Mouse (Mus musculus) lung, adult 2 months (tissue): ENCODE measurements at regions not wholly inside any gene's neighbourhood (a gene's known extent, or its start where the extent isn't known, plus 50 kb on each side); places are given as distances from the start of the nearest gene placed in this dataset.

Experiments used
- CTCF ChIP-seq: fragments of 200-500 bp; IDR thresholded peaks from 2 replicates; pipeline ENCODE4 v1.5.1; 2011; ENCODE audit warnings: mild to moderate bottlenecking, low read length, control low read depth; ENCODE audit not compliant: insufficient read depth
- POLR2A ChIP-seq: fragments of 200-500 bp; IDR thresholded peaks from 2 replicates; pipeline ENCODE4 v1.6.1; 2011; ENCODE audit warnings: low read depth, mild to moderate bottlenecking, control low read depth, low read length, borderline replicate concordance; ENCODE audit errors: extremely low read depth

GRCm38 (mm10) chr16:95150499-95150898 lies 106.9 kb upstream of the Kcnj15 start:
- TF ChIP-seq POLR2A, result no peak
- TF ChIP-seq CTCF, result no peak
